Mouse (Mus musculus): ENCODE results near the gene Socs7.

Gene Socs7

GRCm38 (mm10) chr11:97418834-97419539 is 56.6 kb downstream of the Socs7 start:
- no peak for DNase-seq (ENCODE audit: low spot score)

- DNase-seq (ENCODE audit: low spot score) = no peak
Measured at GRCm38 (mm10) chr11:97419540-97419900, 57.2 kb downstream of the Socs7 start.

GRCm38 (mm10) chr11:97422507-97422906 is 60.2 kb downstream of the Socs7 start:
- no peak for DNase-seq (ENCODE audit: low spot score)

DNA sequence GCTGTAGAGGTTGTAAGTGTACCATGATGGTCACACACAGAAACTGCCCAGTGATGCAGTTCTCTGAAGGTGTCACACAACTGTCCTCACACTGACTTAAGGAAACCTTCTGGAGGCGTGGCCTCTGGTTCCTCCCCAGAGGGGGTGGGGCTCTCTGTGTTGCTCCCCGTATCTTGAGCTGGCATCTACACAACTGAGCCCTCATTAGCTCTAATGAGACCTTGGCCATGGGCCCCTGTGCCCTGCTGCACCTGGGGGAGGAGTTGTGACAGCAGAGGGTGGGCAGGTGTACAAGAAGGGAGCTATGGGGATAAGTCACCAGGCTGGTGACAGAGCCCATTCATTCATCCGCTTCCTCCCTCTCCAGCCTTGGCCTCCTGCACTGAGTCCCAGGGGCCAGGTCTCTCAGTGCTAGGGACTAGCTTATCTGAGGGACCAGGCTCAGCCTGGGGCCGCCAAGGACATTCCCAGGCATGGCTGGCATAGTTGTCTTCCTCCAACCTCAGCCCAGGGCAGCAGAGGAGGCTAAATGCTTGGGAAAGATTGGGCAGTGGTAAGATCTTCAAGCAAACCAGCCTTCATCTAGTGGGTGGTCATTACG is 61.8 kb downstream of the Socs7 start:
- no peak for DNase-seq (ENCODE audit: low spot score)

GRCm38 (mm10) chr11:97424802-97425201 is 62.5 kb downstream of the Socs7 start:
- no peak for DNase-seq (ENCODE audit: low spot score)

DNA sequence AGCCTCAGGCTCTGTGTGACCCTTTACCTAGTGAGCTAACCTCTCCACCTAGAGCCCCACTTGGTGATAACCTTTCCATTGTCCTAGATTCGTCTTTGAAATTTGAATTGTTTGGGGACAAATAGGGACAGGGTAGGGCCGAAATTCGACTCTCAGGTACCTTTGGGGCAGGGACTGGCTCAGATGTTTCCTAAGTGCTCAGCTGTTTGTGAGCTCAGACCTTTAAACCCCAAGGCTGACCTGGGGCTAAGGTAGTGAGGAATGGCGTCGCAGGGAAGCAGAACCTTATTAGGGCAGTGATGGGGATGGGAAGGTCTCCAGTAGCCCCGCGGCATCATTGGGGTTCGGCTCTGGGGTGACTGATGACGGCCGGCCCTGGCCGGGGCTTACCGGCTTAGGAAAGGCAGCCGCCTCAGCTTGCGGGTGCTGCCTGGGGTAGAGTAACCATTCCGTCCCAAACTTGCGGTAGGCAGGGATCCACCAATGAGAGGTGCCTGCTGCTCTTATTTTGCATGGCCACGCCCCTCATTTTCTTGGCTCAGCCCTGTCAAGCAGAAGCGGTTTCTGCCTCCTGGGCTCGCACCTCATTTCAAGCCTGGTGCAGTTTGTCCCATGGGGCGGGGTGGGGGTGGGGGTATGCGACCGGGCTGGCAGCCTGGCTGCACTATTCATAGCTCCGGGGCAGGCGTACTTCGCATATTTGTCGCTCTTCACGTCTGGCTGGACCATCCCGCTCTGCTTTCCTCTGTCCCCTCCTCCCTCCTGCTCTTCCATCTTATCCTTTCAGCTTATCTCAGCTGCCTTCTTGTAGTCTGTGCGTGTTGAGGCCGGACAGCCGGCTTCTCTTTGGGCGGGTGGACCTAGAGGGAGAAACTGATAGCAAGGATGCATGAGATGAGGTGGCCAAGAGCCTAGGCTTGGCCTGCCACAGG is 65.7 kb downstream of the Socs7 start:
- peak; percentile 73 for DNase-seq (ENCODE audit: low spot score)

GRCm38 (mm10) chr11:97428726-97429077 is 66.4 kb downstream of the Socs7 start:
- DNase-seq (ENCODE audit: low spot score) = no peak

DNA sequence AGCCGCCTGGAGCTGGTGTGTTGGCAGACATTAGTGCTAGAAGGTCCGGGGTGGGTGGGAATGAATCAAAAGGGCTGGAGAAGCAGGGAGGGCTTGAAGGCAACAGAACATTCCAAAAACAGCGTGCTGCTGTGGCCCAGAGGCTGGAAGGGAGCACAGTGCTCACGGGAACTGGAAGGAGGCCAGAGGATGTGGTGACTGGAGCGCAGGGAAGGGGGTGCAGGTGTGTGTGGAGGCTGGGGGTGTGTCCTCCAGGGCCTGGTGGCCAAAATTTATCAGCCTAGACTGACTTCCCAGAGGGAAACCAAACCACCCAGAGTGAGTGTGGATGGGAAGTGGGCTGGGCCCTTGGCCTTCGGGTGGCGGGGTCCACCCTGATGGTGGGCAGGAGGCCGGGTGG is 67.3 kb downstream of the Socs7 start:
- no peak for DNase-seq (ENCODE audit: low spot score)

- peak; percentile 68 for DNase-seq (ENCODE audit: low spot score)
Measured at GRCm38 (mm10) chr11:97432015-97432414, 69.7 kb downstream of the Socs7 start.

- no peak for DNase-seq (ENCODE audit: low spot score)
Measured at GRCm38 (mm10) chr11:97432983-97433539, 70.7 kb downstream of the Socs7 start.

GRCm38 (mm10) chr11:97434121-97434520 is 71.8 kb downstream of the Socs7 start:
- no peak for DNase-seq (ENCODE audit: low spot score)

- DNase-seq (ENCODE audit: low spot score) = peak; percentile 91
Measured at GRCm38 (mm10) chr11:97434704-97435454, 72.5 kb downstream of the Socs7 start.

GRCm38 (mm10) chr11:97435808-97436491 is 73.6 kb downstream of the Socs7 start:
- no peak for DNase-seq (ENCODE audit: low spot score)

- no peak for DNase-seq (ENCODE audit: low spot score)
Measured at GRCm38 (mm10) chr11:97437745-97438144, 75.4 kb downstream of the Socs7 start.

GRCm38 (mm10) chr11:97438868-97439267 is 76.5 kb downstream of the Socs7 start:
- no peak for DNase-seq (ENCODE audit: low spot score)

GRCm38 (mm10) chr11:97439935-97440334 is 77.6 kb downstream of the Socs7 start:
- DNase-seq (ENCODE audit: low spot score) = peak; percentile 61

DNA sequence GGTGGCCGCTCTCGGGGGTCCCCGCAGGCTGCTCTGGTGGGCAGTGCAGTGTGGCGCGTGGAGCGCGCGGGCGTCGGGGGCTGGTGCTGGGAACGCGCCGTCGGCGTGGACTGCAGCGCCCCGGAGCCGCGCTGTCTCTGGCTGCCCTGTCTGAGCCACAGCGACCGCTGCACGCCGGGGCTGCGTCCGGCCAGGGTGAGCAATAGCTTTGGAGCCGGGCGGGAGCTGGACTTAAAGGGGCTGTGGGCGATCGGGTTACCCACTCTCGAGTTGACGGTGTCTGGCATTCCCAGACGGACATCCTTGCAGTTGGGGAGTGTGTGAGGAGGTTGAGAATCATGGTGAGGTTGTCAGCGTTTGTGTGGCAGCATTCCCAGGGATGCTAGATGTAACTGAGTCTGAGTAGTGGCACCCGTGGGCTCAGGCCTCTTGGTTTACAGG is 78.1 kb downstream of the Socs7 start:
- no peak for DNase-seq (ENCODE audit: low spot score)

DNA sequence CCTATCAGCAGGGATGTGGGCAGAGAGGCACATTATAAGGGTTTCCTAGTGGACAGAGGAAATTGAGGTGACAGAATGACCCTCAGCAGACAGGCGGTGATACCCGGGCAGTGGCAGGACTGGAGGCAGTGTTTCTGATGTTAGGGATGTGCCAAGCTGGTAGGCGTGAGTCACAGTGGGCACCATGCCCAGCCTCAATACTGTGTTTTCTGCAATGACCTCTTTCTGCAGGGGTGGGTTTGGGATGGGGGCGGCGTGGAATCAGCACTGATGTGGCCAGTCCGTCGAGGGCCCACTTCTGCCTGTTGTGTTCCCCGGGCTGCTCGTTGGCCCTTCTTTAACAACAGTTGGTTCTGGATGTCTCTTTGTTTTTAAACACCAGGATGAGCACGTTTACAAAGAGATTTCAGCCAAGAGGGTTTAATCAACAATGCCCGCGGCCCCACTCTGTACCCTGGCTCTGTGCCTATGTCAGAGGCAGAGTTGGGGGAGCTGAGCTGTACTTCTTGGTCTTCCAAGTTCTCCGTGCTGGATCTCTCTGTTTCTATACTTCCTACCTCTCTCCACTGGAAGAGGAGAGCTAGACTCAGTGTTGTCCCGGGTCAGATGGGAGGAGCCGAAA is 78.8 kb downstream of the Socs7 start:
- DNase-seq (ENCODE audit: low spot score) = peak; percentile 40

DNA sequence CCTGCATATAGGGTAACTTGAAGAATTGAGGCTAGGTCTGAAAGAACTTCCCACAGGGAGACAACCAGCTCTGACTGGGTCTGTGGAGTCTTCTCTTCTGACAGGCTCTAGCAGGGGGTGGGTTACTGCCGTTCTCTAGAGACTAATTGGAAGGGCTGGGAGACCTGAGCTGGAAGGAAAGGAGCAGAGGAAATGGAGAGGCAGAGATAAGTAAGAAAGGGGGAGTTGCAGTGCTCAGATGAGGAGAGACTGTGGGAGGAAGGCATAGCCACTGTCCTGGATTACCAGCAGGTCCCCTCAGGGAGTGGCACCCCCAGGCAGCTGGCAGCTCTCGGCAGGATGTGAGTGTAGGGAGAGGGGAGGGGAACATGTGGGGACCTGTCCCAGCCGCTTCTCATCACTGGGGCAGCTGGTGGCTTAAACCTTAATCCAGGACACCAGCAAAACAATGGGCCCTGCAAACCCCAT is 79.3 kb downstream of the Socs7 start:
- DNase-seq (ENCODE audit: low spot score) = peak; percentile 37

DNA sequence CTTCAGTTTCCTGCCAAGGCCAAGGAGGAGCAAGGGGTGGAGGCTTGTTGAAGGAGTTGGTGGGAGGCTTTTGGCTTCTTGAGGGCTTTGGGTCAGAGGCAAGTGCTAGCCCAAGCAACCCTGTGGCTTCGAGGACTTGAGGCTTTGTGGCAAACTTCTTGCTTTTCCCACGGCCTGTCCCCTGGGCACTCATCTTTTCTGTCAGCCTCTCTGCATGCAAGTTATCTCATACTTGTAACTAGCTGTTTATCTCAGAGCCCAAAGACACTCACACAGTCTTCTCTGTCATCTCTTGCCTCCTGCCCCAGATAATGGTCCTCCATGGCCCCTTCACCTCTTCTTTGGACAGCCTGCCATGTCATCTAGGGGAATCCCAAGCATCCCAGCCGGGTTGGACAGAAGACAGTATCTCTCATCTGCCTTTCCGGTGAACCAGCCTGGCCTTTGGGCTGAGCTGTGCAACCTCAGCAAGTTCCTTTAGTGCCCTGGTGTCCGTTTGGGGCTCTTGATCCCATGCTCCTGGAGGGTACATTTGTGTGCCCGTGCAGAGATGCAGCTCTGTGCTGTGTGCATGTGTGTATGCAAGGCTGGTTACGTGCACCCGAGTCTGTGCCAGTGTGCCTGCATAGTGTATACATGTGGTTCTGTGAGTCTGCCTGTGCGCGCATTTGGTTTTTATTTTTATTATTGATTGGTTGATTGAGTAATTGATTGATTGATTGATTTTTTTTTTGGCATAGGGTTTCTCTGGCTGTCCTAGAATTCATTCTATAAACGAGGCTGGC is 80.7 kb downstream of the Socs7 start:
- peak; percentile 38 for DNase-seq (ENCODE audit: low spot score)
